Mouse (Mus musculus) large intestine, adult 2 months (tissue): ENCODE data around the gene Nol12. TPM values are rescaled to one million over a fixed set of nuclear protein-coding genes. Genes with fewer than 3 reads are reported as not detected.

Source experiments
- DNase-seq: peaks from one replicate; pipeline ENCODE4 v3.0.0-alpha.2; 2012; ENCODE audit warnings: low read depth, low spot score
- WGBS: fragments of 180-500 bp; shearing (Covaris S2); methylation state at CpG from one replicate; pipeline ENCODE4 v1.1.7; 2018; 5-methylcytosine and 5-hydroxymethylcytosine counted together
- polyA plus RNA-seq: library from polyadenylated mRNA; depleted of rRNA; stranded (reverse); fragments of >200 nt; gene quantifications from 2 replicates; pipeline ENCODE4 v1.2.3, GENCODE M21; 2012; rRNA removed

Nol12 gene
- polyA plus RNA-seq, 1 experiment, result 19.6 TPM

- 68% methylated on average over 11 of the region's 11 CpGs for WGBS
Measured at GRCm38 (mm10) chr15:78986536-78987220, 51.9 kb downstream of the Nol12 start.

GRCm38 (mm10) chr15:78988499-78988971, 53.8 kb downstream of the Nol12 start:
- WGBS, result 67% methylated on average over 14 of the region's 14 CpGs

More at GRCm38 (mm10) chr15:78986536-78987220, 51.9 kb downstream of the Nol12 start:
- DNase-seq, result no peak

GRCm38 (mm10) chr15:78989152-78990092, 54.7 kb downstream of the Nol12 start:
- WGBS, result 92% methylated on average over 14 of the region's 14 CpGs
- DNase-seq, result no peak

More at GRCm38 (mm10) chr15:78988499-78988971, 53.8 kb downstream of the Nol12 start:
- DNase-seq, result no peak

DNA sequence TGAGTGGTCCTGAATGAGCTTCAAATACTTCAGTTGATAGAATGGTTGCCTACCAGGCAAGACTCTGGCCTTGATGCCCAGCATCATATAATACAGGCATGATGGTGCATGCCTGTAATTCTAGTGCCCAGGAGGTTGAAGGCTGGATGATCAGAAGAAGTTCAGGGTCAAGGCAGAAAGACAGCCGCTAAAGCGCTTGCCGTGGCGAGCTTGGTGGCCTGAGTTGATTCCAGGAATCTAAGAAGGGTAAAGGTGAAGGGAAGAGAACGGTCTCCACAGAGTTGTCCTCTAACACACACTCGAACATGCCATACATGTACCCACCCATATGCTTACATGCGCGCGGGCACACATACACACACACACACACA, 55.3 kb downstream of the Nol12 start:
- WGBS, result 95% methylated on average over 9 of the region's 9 CpGs
- no peak for DNase-seq

GRCm38 (mm10) chr15:78990970-78991525, 56.3 kb downstream of the Nol12 start:
- 95% methylated on average over 25 of the region's 25 CpGs for WGBS

GRCm38 (mm10) chr15:78992235-78992634, 57.5 kb downstream of the Nol12 start:
- 92% methylated on average over 7 of the region's 7 CpGs for WGBS
- no peak for DNase-seq

More at GRCm38 (mm10) chr15:78990970-78991525, 56.3 kb downstream of the Nol12 start:
- DNase-seq, result no peak

DNA sequence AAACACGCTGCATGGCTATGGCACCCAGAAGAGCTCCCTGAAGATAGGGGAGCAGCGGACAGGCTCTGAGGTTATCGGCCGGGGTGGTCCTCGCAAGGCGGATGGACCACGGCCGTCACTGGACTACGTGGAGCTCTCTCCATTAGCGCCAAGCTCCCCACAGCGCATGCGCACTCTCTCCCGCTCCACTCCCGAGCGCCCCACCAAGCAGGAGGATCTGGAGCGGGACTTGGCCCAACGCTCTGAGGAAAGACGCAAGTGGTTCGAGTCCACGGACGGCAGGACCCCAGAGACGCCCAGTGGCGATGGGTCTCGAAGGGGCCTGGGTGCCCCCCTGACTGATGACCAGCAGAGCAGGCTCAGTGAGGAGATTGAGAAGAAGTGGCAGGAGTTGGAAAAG, 58.2 kb downstream of the Nol12 start:
- 98% methylated on average over 24 of the region's 24 CpGs for WGBS
- no peak for DNase-seq

Other genes starting within 250 kb of the Nol12 start
- gene Elfn2, start 216.2 kb upstream of the Nol12 start, polyA plus RNA-seq, result 0.18 and 0.24 TPM in 2 replicates
- gene Mfng, start 161.5 kb upstream of the Nol12 start, polyA plus RNA-seq, result 8.6 and 8.8 TPM in 2 replicates
- gene Card10, start 131.9 kb upstream of the Nol12 start, polyA plus RNA-seq, result 19.4 and 24.2 TPM in 2 replicates
- 21.1 and 25.7 TPM in 2 replicates for gene Cdc42ep1, start 92.3 kb upstream of the Nol12 start, polyA plus RNA-seq
- gene Lgals2, start 79.4 kb upstream of the Nol12 start, polyA plus RNA-seq, result 4,393 and 4,778 TPM in 2 replicates
- gene Gga1, start 57.7 kb upstream of the Nol12 start, polyA plus RNA-seq, result 62.7 and 72.9 TPM in 2 replicates
- gene Gm49510, start 35.3 kb upstream of the Nol12 start, polyA plus RNA-seq, result 0.11 and 0.14 TPM in 2 replicates
- 24.7 and 35.2 TPM in 2 replicates for gene Sh3bp1, start 35.2 kb upstream of the Nol12 start, polyA plus RNA-seq
- 3.6 and 4.0 TPM in 2 replicates for gene Pdxp, start 21.0 kb upstream of the Nol12 start, polyA plus RNA-seq
- gene Lgals1, start 8.2 kb upstream of the Nol12 start, polyA plus RNA-seq, result 233 and 310 TPM in 2 replicates
- 45.2 and 70.2 TPM in 2 replicates for gene Triobp, start 12.8 kb downstream of the Nol12 start, polyA plus RNA-seq
- 96.0 and 140 TPM in 2 replicates for gene H1f0, start 93.5 kb downstream of the Nol12 start, polyA plus RNA-seq
- 0.33 and 1.0 TPM in 2 replicates for gene Galr3, start 107.0 kb downstream of the Nol12 start, polyA plus RNA-seq
- gene Ankrd54, start 128.0 kb downstream of the Nol12 start, polyA plus RNA-seq, result 50.8 and 60.9 TPM in 2 replicates
- gene Eif3l, start 140.2 kb downstream of the Nol12 start, polyA plus RNA-seq, result 135 and 171 TPM in 2 replicates
- gene Micall1, start 174.0 kb downstream of the Nol12 start, polyA plus RNA-seq, result 9.4 and 15.0 TPM in 2 replicates
- gene Polr2f, start 206.1 kb downstream of the Nol12 start, polyA plus RNA-seq, result 49.3 and 57.5 TPM in 2 replicates
- gene 1700088E04Rik, start 206.3 kb downstream of the Nol12 start, polyA plus RNA-seq, result 1.6 and 2.1 TPM in 2 replicates
- gene Sox10, start 230.3 kb downstream of the Nol12 start, polyA plus RNA-seq, result 2.4 TPM in 2 replicates